Mouse (Mus musculus) embryonic facial prominence, embryonic 12.5 days (tissue): ENCODE results near the gene Arl5c. TPM values are rescaled to one million over a fixed set of nuclear protein-coding genes. Genes with fewer than 3 reads are reported as not detected.

Experiments used
- ATAC-seq: fragments of 200-750 bp; cut with Nextera tagmentation; 2 replicates; pipeline ENCODE4 v1.8.0; 2017; ENCODE audit not compliant: insufficient number of reproducible peaks, insufficient read depth, low FRiP score, low TSS enrichment
- H3K27ac ChIP-seq: fragments of 300-500 bp; sonication (generic); 2 replicates; pipeline ENCODE4 v1.5.1; 2016; ENCODE audit warnings: mild to moderate bottlenecking
- H3K27me3 ChIP-seq: fragments of 300-500 bp; sonication (generic); 2 replicates; pipeline ENCODE4 v1.6.1; 2016; ENCODE audit warnings: mild to moderate bottlenecking, moderate library complexity
- H3K36me3 ChIP-seq: fragments of 300-500 bp; sonication (generic); 2 replicates; pipeline ENCODE4 v1.6.1; 2016; ENCODE audit warnings: mild to moderate bottlenecking
- H3K4me1 ChIP-seq: fragments of 300-500 bp; sonication (generic); 2 replicates; pipeline ENCODE4 v1.6.1; 2016
- H3K4me2 ChIP-seq: fragments of 300-500 bp; sonication (generic); replicated peaks from 2 replicates; pipeline ENCODE4 v1.6.1; 2016; ENCODE audit warnings: mild to moderate bottlenecking, moderate library complexity
- H3K4me3 ChIP-seq: fragments of 300-500 bp; sonication (generic); 2 replicates; pipeline ENCODE4 v1.5.1; 2016; ENCODE audit warnings: mild to moderate bottlenecking
- H3K9ac ChIP-seq: fragments of 300-500 bp; sonication (generic); 2 replicates; pipeline ENCODE4 v1.6.1; 2016; ENCODE audit warnings: mild to moderate bottlenecking, moderate library complexity
- H3K9me3 ChIP-seq: fragments of 300-500 bp; sonication (generic); 2 replicates; pipeline ENCODE4 v1.6.1; 2016; ENCODE audit warnings: mild to moderate bottlenecking, moderate library complexity
- WGBS: fragments of 180-500 bp; shearing (Covaris S2); methylation state at CpG from one replicate; pipeline ENCODE4 v1.1.7; 2016; 5-methylcytosine and 5-hydroxymethylcytosine counted together
- polyA plus RNA-seq: library from polyadenylated mRNA; unstranded; fragments of >200 nt; fragmentation: Nextera tagmentation; extraction: Ambion mirVana; gene quantifications from 2 replicates; pipeline ENCODE4 v1.2.1, GENCODE M21; 2016

The Arl5c gene
- polyA plus RNA-seq, 1 experiment from 2014 or later: 6.9 TPM

DNA sequence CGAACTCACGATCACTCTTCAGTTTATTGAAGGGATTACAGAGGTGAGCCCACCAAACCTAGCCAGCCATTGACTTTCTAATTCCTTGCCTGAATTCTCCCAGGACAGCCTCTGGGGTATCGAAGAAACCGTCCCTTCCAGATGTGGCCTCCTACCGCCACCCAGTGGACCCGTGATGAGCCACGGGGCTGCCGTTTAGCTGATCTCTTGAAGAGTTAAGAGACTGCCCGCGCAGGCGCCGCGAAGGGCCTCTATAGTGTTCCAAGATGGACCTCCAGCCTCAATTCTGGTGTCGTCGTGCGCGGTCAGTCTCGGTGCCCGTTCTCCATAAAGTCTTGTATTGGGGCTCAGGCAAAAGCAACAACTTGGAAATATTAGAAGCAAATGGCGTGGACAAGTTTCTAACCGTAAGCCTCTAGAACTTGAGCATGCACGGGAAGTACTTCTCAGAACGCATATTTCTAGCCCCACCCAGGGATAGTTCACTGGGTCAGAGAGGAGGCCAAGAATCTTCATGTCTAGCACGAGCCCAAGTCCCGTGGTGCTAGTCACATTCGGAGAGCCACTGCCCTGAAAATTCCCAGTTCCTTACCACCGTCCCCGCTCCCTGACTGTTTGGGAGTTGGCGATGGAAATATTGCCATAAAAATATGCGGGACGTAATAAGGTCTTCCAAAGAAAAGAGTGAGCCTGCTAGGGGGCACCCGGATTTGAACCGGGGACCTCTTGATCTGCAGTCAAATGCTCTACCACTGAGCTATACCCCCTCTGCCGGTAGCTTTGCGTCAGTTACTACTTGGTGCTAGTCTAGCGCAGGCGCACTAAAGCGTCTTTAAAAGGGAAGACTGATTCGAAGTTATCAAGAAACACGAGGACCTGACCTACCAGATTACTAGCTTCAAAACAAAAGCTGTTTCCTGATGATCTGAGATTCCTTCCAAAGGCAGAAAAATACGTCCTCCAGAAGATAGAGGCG is 8.1 kb downstream of the Arl5c start:
- peaks cover 35% of the 10 kb centered on the region for H3K27me3 ChIP-seq
- no peaks in the 10 kb centered on the region for H3K9me3 ChIP-seq
- WGBS: under 1% methylated on average over 42 of the region's 42 CpGs
- H3K36me3 ChIP-seq: no peaks in the 10 kb centered on the region
- H3K9ac ChIP-seq: peak overlapping the region; percentile 57
- H3K4me2 ChIP-seq: peak overlapping the region; percentile 64
- ATAC-seq: peak; percentile 73
- peak overlapping the region; percentile 81 for H3K27ac ChIP-seq
- peak overlapping the region; percentile 86 for H3K4me3 ChIP-seq
- H3K4me1 ChIP-seq: peaks cover 11% of the 10 kb centered on the region

DNA sequence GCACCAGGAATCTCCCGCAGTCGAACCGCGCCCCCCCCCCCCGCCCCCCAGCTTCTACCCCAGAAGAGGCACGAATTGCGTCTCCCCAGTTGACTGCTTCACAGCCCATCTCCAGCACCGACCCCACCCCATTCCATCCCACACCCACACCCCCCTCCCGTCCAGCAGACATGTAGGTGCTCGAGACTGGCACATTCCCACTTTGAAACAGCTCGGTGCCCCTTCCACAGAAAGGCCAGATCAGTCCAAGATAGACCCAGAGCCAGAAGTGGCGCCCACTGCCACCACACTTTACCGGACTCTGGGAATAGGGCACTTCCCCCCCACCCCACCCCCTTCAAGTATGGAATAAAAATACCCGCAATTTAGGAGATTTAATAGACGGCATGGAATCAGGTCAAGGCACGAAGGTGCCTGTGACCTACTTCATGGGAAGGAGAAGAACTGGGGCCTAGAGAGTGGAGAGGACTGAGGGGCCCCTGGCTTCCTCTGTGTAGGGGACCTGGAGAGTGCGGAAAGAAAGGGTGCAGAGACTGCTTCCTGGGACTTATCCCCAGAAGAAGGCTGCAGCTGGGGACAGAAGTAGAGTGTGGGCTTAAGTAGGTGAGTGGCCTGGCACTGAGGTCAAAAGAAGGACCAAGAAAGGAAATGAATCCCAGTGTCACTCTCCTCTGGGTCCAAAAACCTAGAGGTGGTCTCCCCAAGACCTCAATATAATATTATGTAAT is 9.1 kb downstream of the Arl5c start:
- Histone ChIP-seq H3K4me3 (peak overlapping the region; percentile 86), H3K9me3 (no peaks in the 10 kb centered on the region), H3K27ac (no peak overlapping the region), H3K4me2 (peak overlapping the region; percentile 81), H3K36me3 (no peaks in the 10 kb centered on the region), H3K4me1 (peaks cover 11% of the 10 kb centered on the region), H3K9ac (no peak overlapping the region), H3K27me3 (peaks cover 35% of the 10 kb centered on the region)
- ATAC-seq: no peak
- whole genome bisulfite sequencing: 27% methylated on average over 13 of the region's 17 CpGs

- Histone ChIP-seq H3K27ac (no peak within 1 kb of the TSS), H3K36me3 (no peaks in the 10 kb centered on the region), H3K9me3 (no peaks in the 10 kb centered on the region), H3K4me1 (peaks cover 15% of the 10 kb centered on the region), H3K4me3 (peak within 1 kb of the TSS; percentile 86), H3K27me3 (peaks cover 35% of the 10 kb centered on the region), H3K9ac (peak within 1 kb of the TSS; percentile 59), H3K4me2 (peak within 1 kb of the TSS; percentile 81)
- WGBS: 3% methylated on average over 62 of the region's 74 CpGs
- ATAC-seq: no peak
These were observed 10.0 kb downstream of the Arl5c start, which contains the start of gene Plxdc1 for GRCm38 (mm10) chr11:97985727-97986677. Plxdc1 (minus strand) TSS chr11:97986444.

DNA sequence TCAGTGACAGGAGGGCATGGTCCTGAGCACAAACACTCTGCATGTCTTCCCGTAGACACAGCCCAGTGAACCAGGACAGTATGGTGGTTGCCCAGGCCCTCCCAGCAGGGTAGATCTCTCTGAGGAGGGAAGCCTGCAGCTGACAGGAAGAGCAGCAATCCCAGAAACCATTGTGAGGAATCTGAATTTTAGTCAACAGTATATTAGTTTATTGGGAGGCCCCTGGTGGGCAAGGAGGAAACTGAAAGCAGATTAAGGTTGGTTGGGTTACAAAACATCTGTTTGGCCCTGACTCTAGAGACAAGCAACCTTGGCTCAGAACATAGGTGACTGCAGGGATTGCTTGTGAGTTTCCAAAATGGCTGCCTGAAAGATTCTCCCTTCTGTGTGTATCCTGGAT is 12.0 kb downstream of the Arl5c start:
- peaks cover 35% of the 10 kb centered on the region for H3K27me3 ChIP-seq
- 95% methylated on average over 1 of the region's 1 CpGs for WGBS

GRCm38 (mm10) chr11:97983506-97983905 is 12.5 kb downstream of the Arl5c start:
- ATAC-seq: no peak
- no peaks in the 10 kb centered on the region for H3K9me3 ChIP-seq
- H3K27me3 ChIP-seq: peaks cover 35% of the 10 kb centered on the region
- no peak overlapping the region for H3K4me2 ChIP-seq
- no peaks in the 10 kb centered on the region for H3K36me3 ChIP-seq
- H3K27ac ChIP-seq: no peak overlapping the region
- no peak overlapping the region for H3K4me3 ChIP-seq
- 90% methylated on average over 3 of the region's 3 CpGs for WGBS
- peaks cover 14% of the 10 kb centered on the region for H3K4me1 ChIP-seq
- H3K9ac ChIP-seq: no peak overlapping the region

More for the DNA sequence above, 12.0 kb downstream of the Arl5c start:
- Histone ChIP-seq H3K9me3 (no peaks in the 10 kb centered on the region), H3K9ac (no peak overlapping the region), H3K4me3 (no peak overlapping the region), H3K27ac (no peak overlapping the region), H3K4me1 (peaks cover 14% of the 10 kb centered on the region), H3K36me3 (no peaks in the 10 kb centered on the region), H3K4me2 (no peak overlapping the region)
- no peak for ATAC-seq

DNA sequence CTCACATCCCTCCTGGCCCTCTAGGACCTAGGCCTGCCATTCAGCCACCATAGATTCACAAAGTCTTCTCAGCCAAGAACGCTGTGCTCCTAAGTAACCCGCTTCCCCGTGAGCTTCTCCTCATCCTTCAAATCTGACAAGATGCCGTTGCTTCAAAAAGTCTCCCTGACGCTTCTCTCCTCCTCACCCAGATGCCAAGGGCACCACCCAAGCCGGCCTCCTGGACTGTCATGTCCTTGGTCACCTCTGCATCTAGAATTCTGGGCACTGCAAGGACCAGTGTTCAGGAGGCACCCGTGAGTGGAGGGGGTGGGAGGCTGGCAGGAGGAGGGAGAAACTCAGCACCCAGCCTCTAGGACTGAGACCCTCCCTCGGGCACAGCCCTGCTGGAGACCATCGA is 13.3 kb downstream of the Arl5c start:
- peaks cover 35% of the 10 kb centered on the region for H3K27me3 ChIP-seq
- no peak overlapping the region for H3K4me2 ChIP-seq
- H3K9me3 ChIP-seq: no peaks in the 10 kb centered on the region
- peaks cover 14% of the 10 kb centered on the region for H3K4me1 ChIP-seq
- H3K36me3 ChIP-seq: no peaks in the 10 kb centered on the region
- H3K9ac ChIP-seq: no peak overlapping the region
- 91% methylated on average over 9 of the region's 9 CpGs for WGBS
- no peak overlapping the region for H3K27ac ChIP-seq
- H3K4me3 ChIP-seq: no peak overlapping the region
- no peak for ATAC-seq

- ATAC-seq: no peak
- H3K36me3 ChIP-seq: no peaks in the 10 kb centered on the region
- no peak overlapping the region for H3K9ac ChIP-seq
- no peaks in the 10 kb centered on the region for H3K9me3 ChIP-seq
- peak overlapping the region; percentile 19; the same call in 1 of the 2 replicates for H3K27ac ChIP-seq
- no peak overlapping the region; the same call in 1 of the 2 replicates for H3K4me2 ChIP-seq
- H3K4me3 ChIP-seq: no peak overlapping the region
- H3K4me1 ChIP-seq: peaks cover 14% of the 10 kb centered on the region
- WGBS: 18% methylated on average over 9 of the region's 9 CpGs
- H3K27me3 ChIP-seq: peaks cover 18% of the 10 kb centered on the region
These were observed 15.4 kb downstream of the Arl5c start for GRCm38 (mm10) chr11:97980531-97980966.

- no peak overlapping the region for H3K9ac ChIP-seq
- 52% methylated on average over 10 of the region's 10 CpGs for WGBS
- H3K4me2 ChIP-seq: no peak overlapping the region
- H3K4me1 ChIP-seq: peaks cover 14% of the 10 kb centered on the region
- H3K36me3 ChIP-seq: no peaks in the 10 kb centered on the region
- H3K27me3 ChIP-seq: peaks cover 12% of the 10 kb centered on the region
- 0 out of 2 replicates have a peak overlapping the region, but pooled peaks have one; percentile 4 for H3K27ac ChIP-seq
- ATAC-seq: no peak
- H3K9me3 ChIP-seq: no peaks in the 10 kb centered on the region
- H3K4me3 ChIP-seq: no peak overlapping the region
These were observed 16.0 kb downstream of the Arl5c start for GRCm38 (mm10) chr11:97979824-97980495.

- H3K4me2 ChIP-seq: no peak overlapping the region
- H3K4me3 ChIP-seq: no peak overlapping the region
- WGBS: 90% methylated on average over 13 of the region's 13 CpGs
- H3K9ac ChIP-seq: no peak overlapping the region
- H3K4me1 ChIP-seq: peaks cover 14% of the 10 kb centered on the region
- H3K27me3 ChIP-seq: no peaks in the 10 kb centered on the region
- no peak overlapping the region for H3K27ac ChIP-seq
- ATAC-seq: no peak
- no peaks in the 10 kb centered on the region for H3K36me3 ChIP-seq
- no peaks in the 10 kb centered on the region for H3K9me3 ChIP-seq
These were observed 17.6 kb downstream of the Arl5c start for GRCm38 (mm10) chr11:97978392-97978791.

GRCm38 (mm10) chr11:97977797-97978196 is 18.2 kb downstream of the Arl5c start:
- no peak for ATAC-seq
- no peak overlapping the region for H3K27ac ChIP-seq
- H3K9me3 ChIP-seq: no peaks in the 10 kb centered on the region
- H3K27me3 ChIP-seq: no peaks in the 10 kb centered on the region
- no peak overlapping the region for H3K9ac ChIP-seq
- 77% methylated on average over 5 of the region's 5 CpGs for WGBS
- no peak overlapping the region for H3K4me2 ChIP-seq
- H3K4me1 ChIP-seq: peaks cover 14% of the 10 kb centered on the region
- H3K36me3 ChIP-seq: no peaks in the 10 kb centered on the region
- H3K4me3 ChIP-seq: no peak overlapping the region
